Mouse (Mus musculus) liver, embryonic 11.5 days (tissue): ENCODE data around the gene Cbx6. TPM values are rescaled to one million over a fixed set of nuclear protein-coding genes. Genes with fewer than 3 reads are reported as not detected.

ENCODE experiments used
- ATAC-seq: fragments of 200-750 bp; cut with Nextera tagmentation; replicated peaks from 2 replicates; pipeline ENCODE4 v1.8.0; 2017; ENCODE audit warnings: moderate number of reproducible peaks, mild to moderate bottlenecking, moderate TSS enrichment, moderate library complexity; ENCODE audit not compliant: low FRiP score
- DNase-seq: peaks from one replicate; pipeline ENCODE4 v3.0.0-alpha.2; 2017; ENCODE audit warnings: low spot score
- H3K27ac ChIP-seq: fragments of 300-500 bp; sonication (generic); 2 replicates; pipeline ENCODE4 v1.5.1; 2014; ENCODE audit warnings: mild to moderate bottlenecking, low read depth, low read length, control low read depth
- H3K27me3 ChIP-seq: fragments of 300-500 bp; sonication (generic); replicated peaks from 2 replicates; pipeline ENCODE4 v1.6.1; 2014; ENCODE audit warnings: low read length, mixed read lengths; ENCODE audit not compliant: control insufficient read depth, insufficient read depth
- H3K36me3 ChIP-seq: fragments of 300-500 bp; sonication (generic); 2 replicates; pipeline ENCODE4 v1.6.1; 2014; ENCODE audit warnings: mild to moderate bottlenecking, low read length, moderate library complexity, mixed read lengths; ENCODE audit not compliant: control insufficient read depth, insufficient read depth
- H3K4me1 ChIP-seq: fragments of 300-500 bp; sonication (generic); replicated peaks from 2 replicates; pipeline ENCODE4 v1.6.1; 2014; ENCODE audit warnings: low read length, mixed read lengths; ENCODE audit not compliant: control insufficient read depth, insufficient read depth
- H3K4me2 ChIP-seq: fragments of 300-500 bp; sonication (generic); 2 replicates; pipeline ENCODE4 v1.6.1; 2014; ENCODE audit warnings: mild to moderate bottlenecking, control low read depth, moderate library complexity
- H3K4me3 ChIP-seq: fragments of 300-500 bp; sonication (generic); 2 replicates; pipeline ENCODE4 v1.5.1; 2014; ENCODE audit warnings: low read depth, low read length, control low read depth
- H3K9ac ChIP-seq: fragments of 300-500 bp; sonication (generic); 2 replicates; pipeline ENCODE4 v1.6.1; 2014; ENCODE audit warnings: low read depth, low read length, control low read depth
- H3K9me3 ChIP-seq: fragments of 300-500 bp; sonication (generic); 2 replicates; pipeline ENCODE4 v1.6.1; 2016; ENCODE audit warnings: low read length, inconsistent platforms, mixed read lengths; ENCODE audit not compliant: control insufficient read depth
- WGBS: fragments of 180-500 bp; shearing (Covaris S2); extraction: QIAGEN DNeasy Blood & Tissue Kit; methylation state at CpG from one replicate; pipeline ENCODE4 v1.1.7; 2014; 5-methylcytosine and 5-hydroxymethylcytosine counted together
- polyA plus RNA-seq: library from polyadenylated mRNA; unstranded; fragments of >200 nt; fragmentation: Nextera tagmentation; extraction: Ambion mirVana; gene quantifications from 2 replicates; pipeline ENCODE4 v1.2.1, GENCODE M21; 2014

Cbx6 gene
- polyA plus RNA-seq, 1 experiment from 2014 or later: 16.3 TPM

- Histone ChIP-seq H3K4me3 (peak overlapping the region; percentile 80), H3K4me1 (peaks cover 3% of the 10 kb centered on the region; the same call in 1 of the 2 replicates), H3K9me3 (no peaks in the 10 kb centered on the region), H3K27me3 (no peaks in the 10 kb centered on the region; the same call in 1 of the 2 replicates), H3K4me2 (peak overlapping the region; percentile 72), H3K27ac (peak overlapping the region; percentile 16; the same call in 1 of the 2 replicates), H3K9ac (peak overlapping the region; percentile 73), H3K36me3 (no peaks in the 10 kb centered on the region)
- WGBS: under 1% methylated on average over 49 of the region's 50 CpGs
- ATAC-seq (peak; percentile 99), DNase-seq (peak; percentile 87)
Observed at GRCm38 (mm10) chr15:79774117-79775027, 60.1 kb downstream of the Cbx6 start.

Other genes with a start within 250 kb of the Cbx6 start
- 0.88 and 0.94 TPM in 2 replicates for gene Dmc1, start 229.6 kb downstream of the Cbx6 start, polyA plus RNA-seq
- gene Fam227a, start 175.7 kb downstream of the Cbx6 start, polyA plus RNA-seq: 0.32 and 0.74 TPM in 2 replicates
- gene Cby1, start 175.5 kb downstream of the Cbx6 start, polyA plus RNA-seq: 32.9 and 34.1 TPM in 2 replicates
- 306 and 326 TPM in 2 replicates for gene Tomm22, start 163.8 kb downstream of the Cbx6 start, polyA plus RNA-seq
- gene Josd1, start 146.8 kb downstream of the Cbx6 start, polyA plus RNA-seq: 25.9 and 28.3 TPM in 2 replicates
- gene Gtpbp1, start 143.8 kb downstream of the Cbx6 start, polyA plus RNA-seq: 58.8 and 61.8 TPM in 2 replicates
- 2.2 and 2.5 TPM in 2 replicates for gene Sun2, start 92.2 kb downstream of the Cbx6 start, polyA plus RNA-seq
- 25.0 and 28.6 TPM in 2 replicates for gene Dnal4, start 56.8 kb downstream of the Cbx6 start, polyA plus RNA-seq
- 0.27 and 0.43 TPM in 2 replicates for gene Nptxr, start 29.9 kb downstream of the Cbx6 start, polyA plus RNA-seq
- gene Npcd, start 451 bp downstream of the Cbx6 start, polyA plus RNA-seq: not detected in 2 replicates
- gene Apobec3, start 57.0 kb upstream of the Cbx6 start, polyA plus RNA-seq: 72.8 and 76.7 TPM in 2 replicates
- 2.5 TPM in 2 replicates for gene Cbx7, start 136.4 kb upstream of the Cbx6 start, polyA plus RNA-seq
- 2.4 and 2.7 TPM in 2 replicates for gene Pdgfb, start 180.3 kb upstream of the Cbx6 start, polyA plus RNA-seq